14 mouse cellular contexts compared by ENCODE assay signal in the genomic region with DNA sequence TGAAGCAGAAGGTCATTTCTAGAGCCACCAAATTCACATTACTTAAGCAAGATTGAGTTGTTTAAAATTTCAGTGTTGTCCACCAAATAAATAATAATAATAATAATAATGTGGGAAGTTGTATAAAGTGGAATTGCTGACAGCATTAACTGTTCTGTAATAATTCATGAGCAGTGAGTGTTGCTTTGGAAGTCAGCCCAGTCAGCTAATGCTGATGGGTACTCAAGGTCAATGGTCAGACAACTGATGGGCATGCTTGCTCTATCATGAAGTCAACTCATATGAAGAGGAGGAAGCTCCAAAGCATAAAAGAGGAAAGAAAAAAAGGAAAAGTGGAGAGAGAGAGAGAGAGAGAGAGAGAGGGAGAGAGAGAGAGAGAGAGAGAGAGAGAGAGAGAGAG.
"Had no signal": no experiment of that assay in that cellular context is flagged by ENCODE, and none has a peak within 500 bp of the region (broad histone marks: within the 10 kb centered on the region; RNA-seq: fewer than 3 reads in every experiment).

No protein-coding gene starts in this region.

- DNase-seq: kidney, adult 8-10 months; kidney, postnatal 10 days; layer of hippocampus, postnatal 36 days; liver, embryonic 13.5 days; lung, adult 2 months; lung, postnatal 36 days; thymus, adult 18-20 months; thymus, postnatal 36 days had no signal

- H3K27me3 ChIP-seq: liver, embryonic 13.5 days; megakaryocyte, embryonic 14.5 days; midbrain, embryonic 13.5 days had no signal

- H3K4me3 ChIP-seq: left cerebral cortex, adult 2 months; liver, embryonic 13.5 days; megakaryocyte, embryonic 14.5 days; midbrain, embryonic 10.5 days; midbrain, embryonic 13.5 days had no signal

- H3K36me3 ChIP-seq: liver, embryonic 13.5 days; midbrain, embryonic 10.5 days; midbrain, embryonic 13.5 days had no signal

- ATAC-seq: lung, postnatal 0 days; midbrain, embryonic 13.5 days; midbrain, embryonic 16.5 days had no signal

- H3K27ac ChIP-seq: liver, embryonic 13.5 days; midbrain, embryonic 10.5 days; midbrain, embryonic 13.5 days had no signal

- H3K9ac ChIP-seq: liver, embryonic 13.5 days; midbrain, embryonic 13.5 days had no signal

- H3K4me2 ChIP-seq: liver, embryonic 13.5 days; midbrain, embryonic 13.5 days had no signal

- H3K4me1 ChIP-seq: liver, embryonic 13.5 days; megakaryocyte, embryonic 14.5 days; midbrain, embryonic 10.5 days; midbrain, embryonic 13.5 days had no signal

- H3K9me3 ChIP-seq: liver, embryonic 13.5 days; megakaryocyte, embryonic 14.5 days; midbrain, embryonic 10.5 days; midbrain, embryonic 13.5 days had no signal
